Mouse (Mus musculus): ENCODE measurements around the gene St6galnac3.

DNA sequence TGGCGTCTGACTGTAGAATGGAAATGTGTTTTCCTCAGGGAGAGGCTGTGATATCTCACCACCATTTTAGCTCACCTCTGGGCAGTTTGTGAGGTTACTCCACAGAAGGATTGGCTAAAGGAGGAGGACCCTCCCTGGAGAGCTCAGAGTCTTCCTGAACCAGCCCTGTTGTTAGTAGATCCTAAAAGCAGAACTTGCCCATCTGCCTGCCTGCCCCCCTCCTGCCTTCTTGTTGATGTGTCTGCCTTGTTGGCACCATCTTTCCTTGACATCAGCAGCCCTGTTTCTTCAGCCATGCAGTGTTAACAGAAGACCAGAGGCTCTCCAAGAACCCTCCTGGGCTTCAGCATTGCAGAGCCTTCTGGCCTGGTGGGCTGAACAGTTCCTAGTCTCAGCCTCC, 18.1 kb downstream of the St6galnac3 start:
- TF ChIP-seq CTCF (IDR thresholded peaks at IDR 0.05; ENCODE audit: control insufficient read depth, insufficient read depth, insufficient read length) (no peak), USF1 (IDR thresholded peaks at IDR 0.05; ENCODE audit: low read depth) (no peak), MYOG (IDR thresholded peaks at IDR 0.05; ENCODE audit: control insufficient read depth, extremely low read depth, insufficient read length) (no peak), MYOD1 (IDR thresholded peaks at IDR 0.05; ENCODE audit: control insufficient read depth, insufficient read length, low read depth) (no peak), CEBPB (IDR thresholded peaks at IDR 0.05; ENCODE audit: low read depth) (no peak), MAX (IDR thresholded peaks at IDR 0.05) (no peak)
